Mouse (Mus musculus) small intestine, adult 2 months (tissue): ENCODE data around the gene Fhl3. TPM values are rescaled to one million over a fixed set of nuclear protein-coding genes. Genes with fewer than 3 reads are reported as not detected.
A peak's percentile ranks its signal among the peaks of the same experiment; 100 is the strongest.
"Not testable (repeated sequence)": the region's sequence is repeated elsewhere in the genome, so short reads cannot be mapped to it uniquely, and the experiment has no call there.

ENCODE experiments used
- H3K27ac ChIP-seq: fragments of 200-500 bp; 2 replicates; pipeline ENCODE4 v1.5.1; 2012; ENCODE audit warnings: low read depth, low read length, control low read depth, inconsistent platforms; ENCODE audit not compliant: insufficient read depth
- H3K27me3 ChIP-seq: fragments of 200-500 bp; 2 replicates; pipeline ENCODE4 v1.6.1; 2012; ENCODE audit warnings: mild to moderate bottlenecking, moderate library complexity, low read length, inconsistent platforms; ENCODE audit not compliant: control insufficient read depth, insufficient read depth
- H3K36me3 ChIP-seq: fragments of 200-500 bp; 2 replicates; pipeline ENCODE4 v1.6.1; 2012; ENCODE audit warnings: mild to moderate bottlenecking, low read length, control low read depth, inconsistent platforms; ENCODE audit not compliant: control insufficient read depth, insufficient read depth
- H3K4me1 ChIP-seq: fragments of 200-500 bp; 2 replicates; pipeline ENCODE4 v1.6.1; 2012; ENCODE audit warnings: low read length, inconsistent platforms, mixed read lengths; ENCODE audit not compliant: control insufficient read depth, insufficient read depth, insufficient read length
- H3K4me3 ChIP-seq: fragments of 200-500 bp; 2 replicates; pipeline ENCODE4 v1.5.1; 2012; ENCODE audit warnings: low read depth, mild to moderate bottlenecking, control low read depth, inconsistent platforms, low read length, moderate library complexity
- CTCF ChIP-seq: fragments of 200-500 bp; IDR thresholded peaks from 2 replicates; pipeline ENCODE4 v1.5.1; 2012; ENCODE audit warnings: low read depth, mild to moderate bottlenecking, control low read depth, inconsistent platforms, low read length, moderate library complexity, mixed read lengths; ENCODE audit not compliant: insufficient replicate concordance, insufficient read length; ENCODE audit errors: extremely low read depth
- POLR2A ChIP-seq: fragments of 200-500 bp; IDR thresholded peaks from 2 replicates; pipeline ENCODE4 v1.6.1; 2012; ENCODE audit warnings: low read depth, mild to moderate bottlenecking, control low read depth, inconsistent platforms, low read length, moderate library complexity
- WGBS: fragments of 180-500 bp; shearing (Covaris S2); methylation state at CpG from one replicate; pipeline ENCODE4 v1.1.7; 2018; 5-methylcytosine and 5-hydroxymethylcytosine counted together
- polyA plus RNA-seq: library from polyadenylated mRNA; depleted of rRNA; stranded (reverse); fragments of >200 nt; gene quantifications from 2 replicates; pipeline ENCODE4 v1.2.3, GENCODE M21; 2012

Fhl3 gene
- polyA plus RNA-seq, 1 experiment: 9.2 TPM

DNA sequence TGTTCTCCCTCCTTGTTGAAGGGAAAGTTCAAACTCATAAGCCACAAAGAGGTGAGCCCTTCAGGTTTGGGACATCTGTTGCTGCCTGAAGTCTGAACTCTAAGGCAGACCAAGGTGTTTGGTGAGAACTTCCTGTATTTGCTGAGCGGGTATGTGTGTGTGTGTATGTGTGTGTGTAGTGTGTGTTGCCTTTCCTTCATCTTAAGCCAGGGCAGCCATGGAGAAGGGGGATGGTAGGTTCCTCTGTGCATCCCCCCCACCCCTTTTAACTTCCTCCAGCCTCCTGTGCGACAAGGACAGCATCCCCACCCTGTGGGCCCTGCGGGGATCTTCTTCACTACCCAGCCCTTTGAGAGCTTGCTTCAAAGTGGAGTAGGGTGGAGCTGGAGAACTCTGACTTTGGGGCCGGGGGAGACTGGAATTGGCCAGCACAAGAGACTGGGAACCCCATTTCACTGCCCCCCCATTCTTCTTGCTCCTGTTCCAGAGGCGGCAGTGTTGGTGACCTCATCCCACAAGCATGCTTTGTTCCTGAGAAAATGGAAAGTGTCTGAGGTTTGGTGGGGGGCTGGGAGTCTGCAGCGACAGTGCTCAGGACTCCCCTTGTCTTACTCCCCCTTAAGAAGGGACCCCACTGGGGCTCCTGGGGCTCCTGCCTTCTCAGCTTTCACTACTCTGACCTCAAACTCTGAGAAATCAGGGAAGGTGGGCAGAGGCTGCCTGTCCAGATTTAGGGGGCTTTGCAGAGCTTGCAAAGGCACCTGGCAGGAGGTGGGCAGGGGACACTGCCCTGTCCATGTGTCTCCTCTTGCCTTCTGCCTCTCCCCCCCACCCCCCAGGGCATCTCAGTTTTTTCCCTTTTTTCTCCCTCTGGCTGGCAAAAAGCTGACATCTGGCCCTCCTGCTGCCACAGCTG, 3.6 kb downstream of the Fhl3 start:
- Histone ChIP-seq H3K27me3 (no peaks in the 10 kb centered on the region), H3K4me1 (peaks cover 20% of the 10 kb centered on the region), H3K4me3 (no peak overlapping the region), H3K27ac (peak overlapping the region; percentile 57), H3K36me3 (no peaks in the 10 kb centered on the region)
- TF ChIP-seq POLR2A (no peak), CTCF (no peak)
- 54% methylated on average over 6 of the region's 6 CpGs for WGBS

GRCm38 (mm10) chr4:124704797-124705474, 4.4 kb downstream of the Fhl3 start:
- H3K27ac ChIP-seq: peak overlapping the region; percentile 57; the same call in 1 of the 2 replicates
- 50% methylated on average over 11 of the region's 11 CpGs for WGBS
- H3K27me3 ChIP-seq: no peaks in the 10 kb centered on the region
- no peak overlapping the region for H3K4me3 ChIP-seq
- TF ChIP-seq CTCF: no peak
- no peak for TF ChIP-seq POLR2A
- peaks cover 26% of the 10 kb centered on the region for H3K4me1 ChIP-seq
- H3K36me3 ChIP-seq: no peaks in the 10 kb centered on the region

DNA sequence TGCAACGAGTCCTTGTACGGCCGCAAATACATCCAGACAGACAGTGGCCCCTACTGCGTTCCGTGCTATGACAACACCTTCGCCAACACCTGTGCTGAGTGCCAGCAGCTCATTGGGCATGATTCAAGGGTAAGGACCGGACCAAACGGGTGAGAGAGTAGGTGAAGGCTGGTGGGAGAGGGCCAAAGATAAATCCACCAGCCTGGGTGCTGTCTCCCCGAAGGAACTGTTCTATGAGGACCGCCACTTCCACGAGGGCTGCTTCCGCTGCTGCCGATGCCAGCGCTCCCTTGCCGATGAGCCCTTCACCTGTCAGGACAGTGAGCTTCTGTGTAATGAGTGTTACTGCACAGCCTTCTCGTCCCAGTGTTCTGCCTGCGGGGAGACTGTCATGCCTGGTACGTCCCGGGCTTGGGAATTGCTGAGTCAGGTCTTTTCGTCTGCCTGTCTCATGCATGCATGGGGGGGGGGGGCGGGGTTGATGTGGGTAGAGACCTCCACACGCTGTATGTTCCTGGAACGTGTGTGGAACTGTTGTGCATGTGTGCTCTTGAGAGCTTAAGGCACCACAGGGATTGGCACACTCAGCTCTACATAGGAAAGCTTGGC, 5.3 kb downstream of the Fhl3 start:
- 89% methylated on average over 23 of the region's 23 CpGs for WGBS
- H3K4me1 ChIP-seq: peaks cover 28% of the 10 kb centered on the region
- H3K27me3 ChIP-seq: no peaks in the 10 kb centered on the region
- H3K36me3 ChIP-seq: no peaks in the 10 kb centered on the region
- H3K27ac ChIP-seq: no peak overlapping the region
- no peak overlapping the region for H3K4me3 ChIP-seq
- TF ChIP-seq POLR2A (no peak), CTCF (no peak)

DNA sequence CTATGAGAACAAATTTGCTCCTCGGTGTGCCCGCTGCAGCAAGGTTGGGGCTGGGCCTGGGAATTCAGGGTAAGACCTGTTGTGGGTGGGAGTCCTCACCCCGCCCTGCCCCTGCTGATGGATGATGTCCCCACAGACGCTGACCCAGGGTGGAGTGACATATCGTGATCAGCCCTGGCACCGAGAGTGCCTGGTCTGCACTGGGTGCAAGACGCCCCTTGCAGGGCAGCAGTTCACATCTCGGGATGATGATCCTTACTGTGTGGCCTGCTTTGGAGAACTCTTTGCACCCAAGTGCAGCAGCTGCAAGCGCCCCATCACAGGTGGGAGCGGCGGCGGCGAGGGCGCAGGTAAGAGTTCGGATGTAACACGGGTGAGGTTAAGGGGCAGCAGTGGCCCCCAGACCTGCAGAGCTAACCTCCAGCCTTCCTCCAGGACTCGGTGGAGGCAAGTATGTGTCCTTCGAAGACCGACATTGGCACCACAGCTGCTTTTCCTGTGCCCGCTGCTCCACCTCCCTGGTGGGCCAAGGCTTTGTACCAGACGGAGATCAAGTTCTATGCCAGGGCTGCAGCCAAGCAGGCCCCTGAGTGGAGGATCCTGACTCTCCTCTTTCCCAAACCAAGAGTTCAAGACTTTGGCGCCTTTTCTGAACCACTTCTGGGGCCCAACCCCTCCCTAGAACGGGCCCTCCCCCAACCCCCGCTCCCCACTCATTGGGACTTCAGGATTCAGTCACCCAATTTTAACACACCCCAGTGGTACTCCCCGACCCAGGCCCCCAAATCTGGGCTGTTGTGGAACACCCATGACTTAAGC, 7.1 kb downstream of the Fhl3 start:
- not testable (repeated sequence) for H3K27ac ChIP-seq
- peaks cover 28% of the 10 kb centered on the region for H3K4me1 ChIP-seq

DNA sequence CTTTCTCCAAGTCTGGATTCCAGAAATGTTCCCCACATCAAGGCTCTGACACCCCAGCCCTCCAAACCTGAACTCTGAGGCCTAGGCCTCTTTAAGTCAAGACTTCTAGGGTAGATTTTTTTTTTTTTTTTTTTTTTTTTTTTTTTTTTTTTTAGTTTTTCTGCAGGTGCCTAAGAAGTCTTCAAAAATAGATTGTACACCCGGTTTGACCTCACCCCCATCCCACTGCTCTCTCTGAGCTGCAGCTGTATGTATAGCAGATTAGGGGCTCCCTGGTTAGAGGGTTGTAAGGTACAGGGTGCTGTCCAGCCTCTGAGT, 7.7 kb downstream of the Fhl3 start:
- H3K27me3 ChIP-seq, H3K36me3 ChIP-seq: not testable (repeated sequence)
- Histone ChIP-seq H3K4me1 (peaks cover 28% of the 10 kb centered on the region), H3K4me3 (peak overlapping the region; percentile 72), H3K27ac (peak overlapping the region; percentile 88)
- WGBS: 18% methylated on average over 1 of the region's 1 CpGs

More for the DNA sequence above, 7.1 kb downstream of the Fhl3 start:
- not testable (repeated sequence) for H3K36me3 ChIP-seq, H3K4me3 ChIP-seq, H3K27me3 ChIP-seq
- 90% methylated on average over 25 of the region's 25 CpGs for WGBS

- Histone ChIP-seq H3K27ac (peak overlapping the region; percentile 88), H3K36me3 (no peaks in the 10 kb centered on the region), H3K27me3 (no peaks in the 10 kb centered on the region), H3K4me1 (peaks cover 22% of the 10 kb centered on the region), H3K4me3 (peak overlapping the region; percentile 72)
- TF ChIP-seq POLR2A: peak; percentile 77; the same call in 1 of the 2 replicates
- TF ChIP-seq CTCF: 0 out of 2 replicates have a peak, but pooled peaks have one; percentile 12
- under 1% methylated on average over 41 of the region's 41 CpGs for WGBS
These were observed 8.3 kb downstream of the Fhl3 start for GRCm38 (mm10) chr4:124708518-124709477.
